Mouse (Mus musculus): Measurements from ENCODE around the gene Slc5a10. TPM values are rescaled to one million over a fixed set of nuclear protein-coding genes. Genes with fewer than 3 reads are reported as not detected.

The Slc5a10 gene
- polyA plus RNA-seq, 1 experiment from 2014 or later, result not detected

GRCm38 (mm10) chr11:61665991-61666799 is 54.4 kb downstream of the Slc5a10 start:
- peak; percentile 55 for DNase-seq (ENCODE audit: low spot score)
- no peaks in the 10 kb centered on the region for H3K9me3 ChIP-seq (ENCODE audit: control insufficient read depth, low read length)
- H3K4me2 ChIP-seq (replicated peaks), result no peak overlapping the region
- no peaks in the 10 kb centered on the region for H3K27me3 ChIP-seq (ENCODE audit: control insufficient read depth, insufficient read depth, low read length)
- H3K4me1 ChIP-seq (replicated peaks; ENCODE audit: control insufficient read depth, insufficient read depth, low read length), result no peaks in the 10 kb centered on the region
- H3K9ac ChIP-seq, result no peak overlapping the region
- H3K4me3 ChIP-seq (replicated peaks; ENCODE audit: low read length), result no peak overlapping the region
- no peaks in the 10 kb centered on the region for H3K36me3 ChIP-seq (replicated peaks; ENCODE audit: control insufficient read depth, insufficient read depth)
- no peak for ATAC-seq (ENCODE audit: low FRiP score)
- H3K27ac ChIP-seq, result no peak overlapping the region
- 61% methylated on average over 7 of the region's 7 CpGs for WGBS

- no peak for ATAC-seq (ENCODE audit: low FRiP score)
- 90% methylated on average over 4 of the region's 4 CpGs for WGBS
Measured at GRCm38 (mm10) chr11:61665401-61665800, 55.2 kb downstream of the Slc5a10 start.

GRCm38 (mm10) chr11:61662189-61662588 is 58.4 kb downstream of the Slc5a10 start:
- no peaks in the 10 kb centered on the region for H3K27me3 ChIP-seq (ENCODE audit: control insufficient read depth, insufficient read depth, low read length)
- DNase-seq (ENCODE audit: low spot score) (no peak), ATAC-seq (ENCODE audit: low FRiP score) (no peak)
- no peaks in the 10 kb centered on the region for H3K9me3 ChIP-seq (ENCODE audit: control insufficient read depth, low read length)
- WGBS, result 96% methylated on average over 5 of the region's 5 CpGs
- H3K4me3 ChIP-seq (replicated peaks; ENCODE audit: low read length), result no peak overlapping the region
- no peak overlapping the region for H3K27ac ChIP-seq
- H3K4me1 ChIP-seq (replicated peaks; ENCODE audit: control insufficient read depth, insufficient read depth, low read length), result no peaks in the 10 kb centered on the region
- H3K4me2 ChIP-seq (replicated peaks), result no peak overlapping the region
- H3K9ac ChIP-seq, result no peak overlapping the region
- no peaks in the 10 kb centered on the region for H3K36me3 ChIP-seq (replicated peaks; ENCODE audit: control insufficient read depth, insufficient read depth)

More at GRCm38 (mm10) chr11:61665401-61665800, 55.2 kb downstream of the Slc5a10 start:
- H3K4me3 ChIP-seq (replicated peaks; ENCODE audit: low read length), result no peak overlapping the region
- H3K27me3 ChIP-seq (ENCODE audit: control insufficient read depth, insufficient read depth, low read length), result no peaks in the 10 kb centered on the region
- H3K4me2 ChIP-seq (replicated peaks), result no peak overlapping the region
- no peaks in the 10 kb centered on the region for H3K4me1 ChIP-seq (replicated peaks; ENCODE audit: control insufficient read depth, insufficient read depth, low read length)
- DNase-seq (ENCODE audit: low spot score), result no peak
- no peaks in the 10 kb centered on the region for H3K36me3 ChIP-seq (replicated peaks; ENCODE audit: control insufficient read depth, insufficient read depth)
- no peaks in the 10 kb centered on the region for H3K9me3 ChIP-seq (ENCODE audit: control insufficient read depth, low read length)
- no peak overlapping the region for H3K27ac ChIP-seq
- H3K9ac ChIP-seq, result no peak overlapping the region

GRCm38 (mm10) chr11:61660806-61661392 is 59.7 kb downstream of the Slc5a10 start:
- no peak overlapping the region for H3K4me2 ChIP-seq (replicated peaks)
- H3K4me3 ChIP-seq (replicated peaks; ENCODE audit: low read length), result no peak overlapping the region
- no peak overlapping the region for H3K27ac ChIP-seq
- ATAC-seq (ENCODE audit: low FRiP score) (no peak), DNase-seq (ENCODE audit: low spot score) (no peak)
- H3K27me3 ChIP-seq (ENCODE audit: control insufficient read depth, insufficient read depth, low read length), result no peaks in the 10 kb centered on the region
- WGBS, result 77% methylated on average over 7 of the region's 7 CpGs
- no peaks in the 10 kb centered on the region for H3K4me1 ChIP-seq (replicated peaks; ENCODE audit: control insufficient read depth, insufficient read depth, low read length)
- no peaks in the 10 kb centered on the region for H3K36me3 ChIP-seq (replicated peaks; ENCODE audit: control insufficient read depth, insufficient read depth)
- H3K9ac ChIP-seq, result no peak overlapping the region
- no peaks in the 10 kb centered on the region for H3K9me3 ChIP-seq (ENCODE audit: control insufficient read depth, low read length)

GRCm38 (mm10) chr11:61660001-61660400 is 60.6 kb downstream of the Slc5a10 start:
- Histone ChIP-seq H3K4me2 (replicated peaks) (no peak overlapping the region), H3K27ac (no peak overlapping the region), H3K36me3 (replicated peaks; ENCODE audit: control insufficient read depth, insufficient read depth) (no peaks in the 10 kb centered on the region), H3K4me1 (replicated peaks; ENCODE audit: control insufficient read depth, insufficient read depth, low read length) (no peaks in the 10 kb centered on the region), H3K9ac (no peak overlapping the region), H3K27me3 (ENCODE audit: control insufficient read depth, insufficient read depth, low read length) (no peaks in the 10 kb centered on the region), H3K4me3 (replicated peaks; ENCODE audit: low read length) (no peak overlapping the region), H3K9me3 (ENCODE audit: control insufficient read depth, low read length) (no peaks in the 10 kb centered on the region)
- DNase-seq (ENCODE audit: low spot score) (no peak), ATAC-seq (ENCODE audit: low FRiP score) (no peak)
- 87% methylated on average over 8 of the region's 8 CpGs for WGBS

- H3K9ac ChIP-seq, result no peak overlapping the region
- no peak overlapping the region for H3K4me2 ChIP-seq (replicated peaks)
- no peaks in the 10 kb centered on the region for H3K27me3 ChIP-seq (ENCODE audit: control insufficient read depth, insufficient read depth, low read length)
- no peaks in the 10 kb centered on the region for H3K9me3 ChIP-seq (ENCODE audit: control insufficient read depth, low read length)
- no peak overlapping the region for H3K27ac ChIP-seq
- WGBS, result 80% methylated on average over 4 of the region's 4 CpGs
- H3K4me1 ChIP-seq (replicated peaks; ENCODE audit: control insufficient read depth, insufficient read depth, low read length), result no peaks in the 10 kb centered on the region
- no peak for DNase-seq (ENCODE audit: low spot score)
- no peaks in the 10 kb centered on the region for H3K36me3 ChIP-seq (replicated peaks; ENCODE audit: control insufficient read depth, insufficient read depth)
- no peak for ATAC-seq (ENCODE audit: low FRiP score)
- H3K4me3 ChIP-seq (replicated peaks; ENCODE audit: low read length), result no peak overlapping the region
Measured at GRCm38 (mm10) chr11:61659011-61659858, 61.4 kb downstream of the Slc5a10 start.

GRCm38 (mm10) chr11:61658360-61658922 is 62.2 kb downstream of the Slc5a10 start:
- no peak overlapping the region for H3K4me2 ChIP-seq (replicated peaks)
- H3K27ac ChIP-seq, result no peak overlapping the region
- 96% methylated on average over 3 of the region's 3 CpGs for WGBS
- no peaks in the 10 kb centered on the region for H3K9me3 ChIP-seq (ENCODE audit: control insufficient read depth, low read length)
- H3K36me3 ChIP-seq (replicated peaks; ENCODE audit: control insufficient read depth, insufficient read depth), result no peaks in the 10 kb centered on the region
- no peaks in the 10 kb centered on the region for H3K27me3 ChIP-seq (ENCODE audit: control insufficient read depth, insufficient read depth, low read length)
- H3K9ac ChIP-seq, result no peak overlapping the region
- no peaks in the 10 kb centered on the region for H3K4me1 ChIP-seq (replicated peaks; ENCODE audit: control insufficient read depth, insufficient read depth, low read length)
- DNase-seq (ENCODE audit: low spot score) (no peak), ATAC-seq (ENCODE audit: low FRiP score) (no peak)
- no peak overlapping the region for H3K4me3 ChIP-seq (replicated peaks; ENCODE audit: low read length)

- Histone ChIP-seq H3K9ac (no peak overlapping the region), H3K27me3 (ENCODE audit: control insufficient read depth, insufficient read depth, low read length) (no peaks in the 10 kb centered on the region), H3K9me3 (ENCODE audit: control insufficient read depth, low read length) (no peaks in the 10 kb centered on the region), H3K4me2 (replicated peaks) (no peak overlapping the region), H3K4me1 (replicated peaks; ENCODE audit: control insufficient read depth, insufficient read depth, low read length) (no peaks in the 10 kb centered on the region), H3K4me3 (replicated peaks; ENCODE audit: low read length) (no peak overlapping the region), H3K36me3 (replicated peaks; ENCODE audit: control insufficient read depth, insufficient read depth) (no peaks in the 10 kb centered on the region), H3K27ac (no peak overlapping the region)
- no peak for DNase-seq (ENCODE audit: low spot score)
- no peak for ATAC-seq (ENCODE audit: low FRiP score)
- 69% methylated on average over 2 of the region's 2 CpGs for WGBS
Measured at GRCm38 (mm10) chr11:61657432-61657831, 63.2 kb downstream of the Slc5a10 start.
